In the genomic region with DNA sequence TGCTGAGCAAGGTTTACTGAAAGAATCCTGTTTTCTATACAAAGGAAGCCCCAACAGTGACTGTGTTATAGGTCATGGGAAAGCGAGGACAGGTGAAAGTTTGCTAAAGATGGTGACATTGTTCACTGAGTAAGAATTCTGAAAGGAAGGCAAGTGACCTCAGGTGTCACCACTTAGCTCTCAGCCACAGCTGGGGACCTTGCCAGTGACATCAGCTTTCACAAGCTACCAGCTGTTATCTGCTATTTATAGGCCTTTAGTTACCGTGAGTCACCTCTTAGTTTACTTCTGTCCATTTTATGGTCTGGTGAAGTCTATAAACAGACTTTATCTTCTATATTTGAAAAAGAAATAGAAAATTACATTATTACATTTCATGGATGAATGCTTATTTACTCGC, we compare ENCODE assay signal across 7 mouse cellular contexts.
"Had no signal": no experiment of that assay in that cellular context is flagged by ENCODE, and none has a peak within 500 bp of the region (broad histone marks: within the 10 kb centered on the region; RNA-seq: fewer than 3 reads in every experiment).

No protein-coding gene starts in this region.

- DNase-seq: kidney, postnatal 25 days; lung, embryonic 14.5 days; lung, postnatal 10 days; lung, postnatal 4 days; midbrain, embryonic 14.5 days; right cerebral cortex, postnatal 4 days; thymus, postnatal 4 days had no signal
